Mouse (Mus musculus): Measurements from ENCODE around the gene Tbc1d4.

Gene Tbc1d4

GRCm38 (mm10) chr14:101608519-101609368 lies at the start of gene Tbc1d4:
Gene Tbc1d4, minus strand, starts transcription at chr14:101609191.
- DNase-seq, result peak; percentile 88

- DNase-seq, result no peak
These were observed 47.3 kb upstream of the Tbc1d4 start for GRCm38 (mm10) chr14:101656307-101656706.

- peak; percentile 14 for DNase-seq
These were observed 45.5 kb upstream of the Tbc1d4 start for GRCm38 (mm10) chr14:101654526-101654909.

- peak; percentile 98 for DNase-seq
These were observed 44.9 kb upstream of the Tbc1d4 start, which contains the start of gene Uchl3 for GRCm38 (mm10) chr14:101653581-101654525. Gene Uchl3, plus strand, starts transcription at chr14:101653967.

GRCm38 (mm10) chr14:101652571-101652970 lies 43.6 kb upstream of the Tbc1d4 start:
- no peak for DNase-seq

- DNase-seq, result no peak
These were observed 41.6 kb upstream of the Tbc1d4 start for GRCm38 (mm10) chr14:101650551-101650950.

- no peak for DNase-seq
These were observed 36.0 kb upstream of the Tbc1d4 start for GRCm38 (mm10) chr14:101644948-101645347.

GRCm38 (mm10) chr14:101640153-101640843 lies 31.3 kb upstream of the Tbc1d4 start, which contains the start of gene Commd6:
Gene Commd6, minus strand, starts transcription at chr14:101640686.
- DNase-seq, result peak; percentile 97

GRCm38 (mm10) chr14:101637381-101637780 lies 28.4 kb upstream of the Tbc1d4 start:
- no peak for DNase-seq

GRCm38 (mm10) chr14:101635765-101636164 lies 26.8 kb upstream of the Tbc1d4 start:
- no peak for DNase-seq

- DNase-seq, result no peak
These were observed 21.6 kb upstream of the Tbc1d4 start for GRCm38 (mm10) chr14:101630548-101630947.

- DNase-seq, result no peak
These were observed 8.7 kb upstream of the Tbc1d4 start for GRCm38 (mm10) chr14:101617680-101618079.

GRCm38 (mm10) chr14:101616178-101616577 lies 7.2 kb upstream of the Tbc1d4 start:
- no peak for DNase-seq

- DNase-seq, result no peak
These were observed 4.2 kb upstream of the Tbc1d4 start for GRCm38 (mm10) chr14:101613206-101613605.

GRCm38 (mm10) chr14:101610701-101611100 lies 1.7 kb upstream of the Tbc1d4 start:
- no peak for DNase-seq

GRCm38 (mm10) chr14:101607631-101608518 lies 1.1 kb downstream of the Tbc1d4 start:
- DNase-seq, result no peak

GRCm38 (mm10) chr14:101605843-101606242 lies 3.1 kb downstream of the Tbc1d4 start:
- no peak for DNase-seq

GRCm38 (mm10) chr14:101602851-101603250 lies 6.1 kb downstream of the Tbc1d4 start:
- no peak for DNase-seq

- DNase-seq, result no peak
These were observed 11.8 kb downstream of the Tbc1d4 start for GRCm38 (mm10) chr14:101597096-101597715.

- DNase-seq, result no peak
These were observed 12.3 kb downstream of the Tbc1d4 start for GRCm38 (mm10) chr14:101596691-101597090.
